Mouse (Mus musculus): ENCODE results near the gene Creb5. TPM values are rescaled to one million over a fixed set of nuclear protein-coding genes. Genes with fewer than 3 reads are reported as not detected.

Creb5 gene
- polyA plus RNA-seq, 1 experiment from 2014 or later, result 0.20 TPM

DNA sequence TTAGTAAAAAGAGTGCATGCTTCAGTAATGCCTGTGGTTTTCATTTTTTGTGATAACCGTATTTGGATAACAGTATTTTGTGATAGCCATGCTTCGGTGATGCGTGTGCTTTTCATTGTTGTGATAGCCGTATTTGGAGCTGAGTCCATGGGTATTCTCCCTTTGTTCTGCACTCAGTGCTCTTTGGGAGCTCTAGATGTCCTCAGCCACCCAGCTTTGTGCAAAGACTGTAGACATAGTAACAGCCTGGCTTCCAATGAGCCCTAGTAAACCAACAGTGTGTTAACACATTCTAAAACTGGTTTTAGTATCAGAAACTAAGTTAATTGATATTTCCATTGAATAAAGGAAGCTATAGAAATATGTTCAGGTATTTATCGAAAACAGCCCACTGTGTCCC is 254.7 kb downstream of the Creb5 start:
- Histone ChIP-seq H3K27me3 (ENCODE audit: insufficient read depth, low read length) (no peaks in the 10 kb centered on the region), H3K9ac (replicated peaks) (no peak overlapping the region), H3K4me1 (ENCODE audit: insufficient read depth) (no peaks in the 10 kb centered on the region), H3K4me3 (ENCODE audit: low read depth, low read length) (no peak overlapping the region), H3K4me2 (ENCODE audit: low read depth, low read length) (no peak overlapping the region), H3K9me3 (ENCODE audit: low read length) (no peaks in the 10 kb centered on the region; the same call in 1 of the 2 replicates), H3K27ac (ENCODE audit: low read depth) (no peak overlapping the region), H3K36me3 (replicated peaks; ENCODE audit: insufficient read depth, low read length) (no peaks in the 10 kb centered on the region)
- TF ChIP-seq EP300 (IDR thresholded peaks at IDR 0.05; ENCODE audit: low read depth) (no peak), CTCF (IDR thresholded peaks at IDR 0.05; ENCODE audit: low read depth) (0 out of 2 replicates have a peak, but pooled peaks have one; percentile 8)
- no peak for ATAC-seq
- WGBS (ENCODE audit: insufficient replicate concordance), result 77% methylated on average over 5 of the region's 5 CpGs
- DNase-seq, result no peak

DNA sequence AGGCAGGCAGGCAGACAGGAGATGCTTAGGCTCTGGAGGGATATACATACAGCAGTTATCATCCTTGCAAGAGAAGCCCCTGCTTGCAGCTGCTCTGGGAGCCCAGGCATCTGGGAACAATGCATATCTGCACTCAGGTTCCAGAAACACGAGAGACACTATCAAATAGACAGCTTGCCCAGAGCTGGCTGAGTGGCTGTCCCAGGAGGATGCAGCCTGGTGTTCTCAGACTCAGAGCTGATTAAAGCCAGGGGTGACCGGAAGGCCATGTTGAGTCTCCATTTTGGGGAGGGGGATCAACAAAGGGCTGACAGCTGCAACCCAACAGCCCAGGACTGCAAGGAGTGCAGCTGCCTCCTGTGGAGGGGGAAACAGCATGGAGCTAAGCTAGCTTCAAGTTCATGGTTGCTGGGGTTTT is 258.4 kb downstream of the Creb5 start:
- WGBS (ENCODE audit: insufficient replicate concordance), result 54% methylated on average over 2 of the region's 2 CpGs
- Histone ChIP-seq H3K27me3 (ENCODE audit: insufficient read depth, low read length) (0 out of 2 replicates have a peak, but pooled peaks cover 6% of the 10 kb centered on the region), H3K4me2 (ENCODE audit: low read depth, low read length) (no peak overlapping the region), H3K36me3 (replicated peaks; ENCODE audit: insufficient read depth, low read length) (no peaks in the 10 kb centered on the region), H3K4me3 (ENCODE audit: low read depth, low read length) (no peak overlapping the region), H3K9ac (replicated peaks) (no peak overlapping the region), H3K4me1 (ENCODE audit: insufficient read depth) (no peaks in the 10 kb centered on the region), H3K27ac (ENCODE audit: low read depth) (no peak overlapping the region), H3K9me3 (ENCODE audit: low read length) (no peaks in the 10 kb centered on the region; the same call in 1 of the 2 replicates)
- no peak for TF ChIP-seq CTCF (IDR thresholded peaks at IDR 0.05; ENCODE audit: low read depth)
- TF ChIP-seq EP300 (IDR thresholded peaks at IDR 0.05; ENCODE audit: low read depth), result no peak
- ATAC-seq (no peak), DNase-seq (no peak)

DNA sequence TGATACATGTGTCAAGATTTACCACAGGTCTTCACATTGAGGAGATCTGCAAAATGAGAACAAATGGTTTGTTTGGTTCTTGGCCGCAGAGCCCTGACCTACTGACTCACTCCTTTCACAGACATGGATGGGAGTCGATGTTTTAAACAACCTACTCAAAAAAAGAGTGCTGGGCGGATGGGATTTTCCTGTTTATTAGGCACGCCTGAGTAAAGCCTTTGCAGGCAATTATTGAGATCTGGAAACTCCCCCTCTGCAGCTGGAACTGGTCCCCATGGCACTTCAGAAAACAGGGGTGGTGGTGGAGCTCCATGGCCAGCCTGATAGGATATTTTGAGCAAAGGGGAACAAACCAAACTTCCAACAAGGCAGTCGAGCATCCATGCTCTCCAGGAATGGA is 258.9 kb downstream of the Creb5 start:
- no peak for ATAC-seq
- no peak for DNase-seq
- Histone ChIP-seq H3K27me3 (ENCODE audit: insufficient read depth, low read length) (0 out of 2 replicates have a peak, but pooled peaks cover 7% of the 10 kb centered on the region), H3K9ac (replicated peaks) (no peak overlapping the region), H3K4me3 (ENCODE audit: low read depth, low read length) (no peak overlapping the region), H3K36me3 (replicated peaks; ENCODE audit: insufficient read depth, low read length) (no peaks in the 10 kb centered on the region), H3K27ac (ENCODE audit: low read depth) (no peak overlapping the region), H3K4me1 (ENCODE audit: insufficient read depth) (no peaks in the 10 kb centered on the region), H3K4me2 (ENCODE audit: low read depth, low read length) (no peak overlapping the region), H3K9me3 (ENCODE audit: low read length) (no peaks in the 10 kb centered on the region; the same call in 1 of the 2 replicates)
- WGBS (ENCODE audit: insufficient replicate concordance), result 52% methylated on average over 5 of the region's 5 CpGs
- TF ChIP-seq CTCF (IDR thresholded peaks at IDR 0.05; ENCODE audit: low read depth), result no peak
- TF ChIP-seq EP300 (IDR thresholded peaks at IDR 0.05; ENCODE audit: low read depth), result no peak

DNA sequence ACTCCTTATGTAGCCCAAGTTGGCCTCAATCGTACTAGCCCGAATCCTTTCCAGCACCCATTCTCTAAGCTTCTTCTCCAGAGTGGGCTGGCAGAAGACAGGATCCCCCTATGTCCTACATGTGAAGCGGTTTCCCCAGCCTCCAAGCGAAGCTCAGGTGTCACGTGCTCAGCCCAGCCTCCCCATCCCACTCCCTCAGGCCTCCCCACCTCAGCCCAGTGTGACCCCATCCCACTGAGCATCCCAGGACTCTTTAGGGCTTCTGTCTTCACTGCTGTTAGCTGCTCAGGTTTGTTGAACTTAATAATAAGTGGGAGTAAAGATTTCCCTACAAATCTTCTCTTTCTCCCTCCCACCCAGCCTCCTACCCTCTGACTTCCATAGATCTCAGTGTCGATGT is 261.2 kb downstream of the Creb5 start:
- WGBS (ENCODE audit: insufficient replicate concordance), result 71% methylated on average over 6 of the region's 6 CpGs
- TF ChIP-seq EP300 (IDR thresholded peaks at IDR 0.05; ENCODE audit: low read depth), result no peak
- no peak for TF ChIP-seq CTCF (IDR thresholded peaks at IDR 0.05; ENCODE audit: low read depth)

DNA sequence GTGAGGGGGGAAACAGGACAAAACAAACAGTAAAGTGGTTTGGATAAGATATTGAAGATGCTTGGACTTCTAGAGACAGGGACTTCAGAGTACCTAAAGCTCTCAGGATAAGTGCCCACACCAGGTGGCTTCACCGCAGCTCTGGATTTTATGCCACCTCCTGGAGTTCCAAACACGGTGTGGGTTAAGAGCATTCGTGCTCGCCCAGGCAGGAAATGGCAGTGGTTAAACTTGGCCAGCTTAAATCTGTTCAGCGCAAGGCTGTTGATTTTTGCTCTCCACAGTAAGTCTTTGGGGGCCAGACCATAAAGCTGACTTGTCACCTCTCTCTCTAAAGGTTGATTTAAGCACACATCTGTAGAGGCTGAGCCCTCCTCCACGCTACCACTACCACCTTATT is 262.3 kb downstream of the Creb5 start:
- TF ChIP-seq CTCF (IDR thresholded peaks at IDR 0.05; ENCODE audit: low read depth), result no peak
- TF ChIP-seq EP300 (IDR thresholded peaks at IDR 0.05; ENCODE audit: low read depth), result no peak
- no peak for DNase-seq

More for the DNA sequence above, 261.2 kb downstream of the Creb5 start:
- no peak for ATAC-seq
- H3K27me3 ChIP-seq (ENCODE audit: insufficient read depth, low read length), result 0 out of 2 replicates have a peak, but pooled peaks cover 7% of the 10 kb centered on the region
- H3K9ac ChIP-seq (replicated peaks), result no peak overlapping the region
- no peak overlapping the region for H3K27ac ChIP-seq (ENCODE audit: low read depth)
- H3K36me3 ChIP-seq (replicated peaks; ENCODE audit: insufficient read depth, low read length), result no peaks in the 10 kb centered on the region
- no peak overlapping the region for H3K4me3 ChIP-seq (ENCODE audit: low read depth, low read length)
- H3K4me2 ChIP-seq (ENCODE audit: low read depth, low read length), result no peak overlapping the region
- no peak for DNase-seq
- H3K9me3 ChIP-seq (ENCODE audit: low read length), result no peaks in the 10 kb centered on the region; the same call in 1 of the 2 replicates
- H3K4me1 ChIP-seq (ENCODE audit: insufficient read depth), result no peaks in the 10 kb centered on the region

DNA sequence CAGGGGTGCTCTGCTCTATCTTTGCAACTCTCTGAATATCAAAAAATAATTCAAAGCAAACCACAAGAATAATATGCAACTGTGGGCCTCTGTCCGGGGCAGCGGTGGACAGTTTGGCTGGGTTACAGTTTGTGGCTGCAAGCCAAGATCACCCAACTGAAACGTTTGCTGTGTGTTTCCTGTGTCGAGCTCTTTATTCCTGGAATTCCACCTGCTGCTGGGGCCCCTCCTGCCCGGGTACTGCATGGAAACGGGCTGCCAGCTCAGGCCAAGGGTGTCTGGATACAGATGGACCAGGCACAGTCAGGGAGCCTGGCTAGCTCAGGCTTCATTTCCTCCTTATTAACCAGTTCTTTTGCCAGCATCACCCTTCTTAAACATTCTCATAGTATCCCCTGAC is 269.0 kb downstream of the Creb5 start:
- TF ChIP-seq CTCF (IDR thresholded peaks at IDR 0.05; ENCODE audit: low read depth), result no peak
- TF ChIP-seq EP300 (IDR thresholded peaks at IDR 0.05; ENCODE audit: low read depth), result no peak
- Histone ChIP-seq H3K4me3 (ENCODE audit: low read depth, low read length) (no peak overlapping the region), H3K27ac (ENCODE audit: low read depth) (no peak overlapping the region), H3K9me3 (ENCODE audit: low read length) (no peaks in the 10 kb centered on the region), H3K4me2 (ENCODE audit: low read depth, low read length) (no peak overlapping the region), H3K4me1 (ENCODE audit: insufficient read depth) (no peaks in the 10 kb centered on the region), H3K9ac (replicated peaks) (no peak overlapping the region), H3K27me3 (ENCODE audit: insufficient read depth, low read length) (0 out of 2 replicates have a peak, but pooled peaks cover 4% of the 10 kb centered on the region), H3K36me3 (replicated peaks; ENCODE audit: insufficient read depth, low read length) (no peaks in the 10 kb centered on the region)
- DNase-seq, result no peak
- no peak for ATAC-seq
- WGBS (ENCODE audit: insufficient replicate concordance), result 27% methylated on average over 6 of the region's 6 CpGs

More for the DNA sequence above, 262.3 kb downstream of the Creb5 start:
- no peak overlapping the region for H3K4me2 ChIP-seq (ENCODE audit: low read depth, low read length)
- H3K27ac ChIP-seq (ENCODE audit: low read depth), result no peak overlapping the region
- no peak for ATAC-seq
- no peak overlapping the region for H3K4me3 ChIP-seq (ENCODE audit: low read depth, low read length)
- H3K9me3 ChIP-seq (ENCODE audit: low read length), result no peaks in the 10 kb centered on the region; the same call in 1 of the 2 replicates
- no peaks in the 10 kb centered on the region for H3K4me1 ChIP-seq (ENCODE audit: insufficient read depth)
- no peak overlapping the region for H3K9ac ChIP-seq (replicated peaks)
- 40% methylated on average over 6 of the region's 6 CpGs for WGBS (ENCODE audit: insufficient replicate concordance)
- H3K27me3 ChIP-seq (ENCODE audit: insufficient read depth, low read length), result 0 out of 2 replicates have a peak, but pooled peaks cover 7% of the 10 kb centered on the region
- H3K36me3 ChIP-seq (replicated peaks; ENCODE audit: insufficient read depth, low read length), result no peaks in the 10 kb centered on the region
